Mouse (Mus musculus) neural tube, embryonic 14.5 days (tissue): Measurements from ENCODE around the gene Aldoart2. TPM values are rescaled to one million over a fixed set of nuclear protein-coding genes. Genes with fewer than 3 reads are reported as not detected.
"Not testable (repeated sequence)": the region's sequence is repeated elsewhere in the genome, so short reads cannot be mapped to it uniquely, and the experiment has no call there.

ENCODE experiments used
- ATAC-seq: fragments of 200-750 bp; cut with Nextera tagmentation; 2 replicates; pipeline ENCODE4 v1.8.0; 2017; ENCODE audit warnings: low read depth, mild to moderate bottlenecking, moderate TSS enrichment, moderate library complexity
- H3K27ac ChIP-seq: fragments of 300-500 bp; sonication (generic); 2 replicates; pipeline ENCODE4 v1.5.1; 2014; ENCODE audit warnings: low read depth, mild to moderate bottlenecking, control low read depth, low read length, moderate library complexity, mixed read lengths
- H3K27me3 ChIP-seq: fragments of 300-500 bp; sonication (generic); 2 replicates; pipeline ENCODE4 v1.6.1; 2014; ENCODE audit warnings: low read length; ENCODE audit not compliant: control insufficient read depth, insufficient read depth
- H3K36me3 ChIP-seq: fragments of 300-500 bp; sonication (generic); 2 replicates; pipeline ENCODE4 v1.6.1; 2014; ENCODE audit warnings: low read length, mixed read lengths; ENCODE audit not compliant: control insufficient read depth, insufficient read depth
- H3K4me1 ChIP-seq: fragments of 300-500 bp; sonication (generic); 2 replicates; pipeline ENCODE4 v1.6.1; 2014; ENCODE audit warnings: low read length; ENCODE audit not compliant: control insufficient read depth, insufficient read depth
- H3K4me2 ChIP-seq: fragments of 300-500 bp; sonication (generic); 2 replicates; pipeline ENCODE4 v1.6.1; 2014; ENCODE audit warnings: mild to moderate bottlenecking, low read depth, low read length, control low read depth
- H3K4me3 ChIP-seq: fragments of 300-500 bp; sonication (generic); 2 replicates; pipeline ENCODE4 v1.5.1; 2014; ENCODE audit warnings: low read depth, low read length, control low read depth, mixed read lengths
- H3K9ac ChIP-seq: fragments of 300-500 bp; sonication (generic); replicated peaks from 2 replicates; pipeline ENCODE4 v1.6.1; 2014; ENCODE audit warnings: low read depth, mild to moderate bottlenecking, control low read depth, low read length, mixed read lengths
- H3K9me3 ChIP-seq: fragments of 300-500 bp; sonication (generic); 2 replicates; pipeline ENCODE4 v1.6.1; 2016; ENCODE audit warnings: low read length; ENCODE audit not compliant: control insufficient read depth
- WGBS: fragments of 180-500 bp; shearing (Covaris S2); extraction: QIAGEN DNeasy Blood & Tissue Kit; methylation state at CpG from one replicate; pipeline ENCODE4 v1.1.7; 2014; 5-methylcytosine and 5-hydroxymethylcytosine counted together
- polyA plus RNA-seq: library from polyadenylated mRNA; unstranded; fragments of >200 nt; fragmentation: Nextera tagmentation; extraction: Ambion mirVana; gene quantifications from 2 replicates; pipeline ENCODE4 v1.2.1, GENCODE M21; 2014

Aldoart2 gene
- polyA plus RNA-seq = 0.16 TPM in 1 of 2 replicates, not detected in the other

- Histone ChIP-seq H3K36me3 (no peaks in the 10 kb centered on the region), H3K4me2 (no peak within 1 kb of the TSS), H3K27me3 (no peaks in the 10 kb centered on the region), H3K4me3 (no peak within 1 kb of the TSS), H3K9ac (no peak within 1 kb of the TSS), H3K9me3 (no peaks in the 10 kb centered on the region), H3K27ac (no peak within 1 kb of the TSS), H3K4me1 (no peaks in the 10 kb centered on the region)
- 96% methylated on average over 19 of the region's 19 CpGs for WGBS
- ATAC-seq = no peak
These were observed at the start of gene Aldoart2 for GRCm38 (mm10) chr12:55565206-55565605. Gene Aldoart2 (plus strand): TSS chr12:55565239.

GRCm38 (mm10) chr12:55518061-55518738 is 46.8 kb upstream of the Aldoart2 start:
- H3K4me3 ChIP-seq = no peak overlapping the region
- no peaks in the 10 kb centered on the region for H3K9me3 ChIP-seq
- H3K36me3 ChIP-seq = no peaks in the 10 kb centered on the region
- H3K4me2 ChIP-seq = peak overlapping the region; percentile 26
- H3K9ac ChIP-seq = no peak overlapping the region
- H3K27ac ChIP-seq = no peak overlapping the region
- no peaks in the 10 kb centered on the region for H3K27me3 ChIP-seq
- peak; percentile 59 for ATAC-seq
- no peaks in the 10 kb centered on the region for H3K4me1 ChIP-seq
- 28% methylated on average over 15 of the region's 15 CpGs for WGBS

DNA sequence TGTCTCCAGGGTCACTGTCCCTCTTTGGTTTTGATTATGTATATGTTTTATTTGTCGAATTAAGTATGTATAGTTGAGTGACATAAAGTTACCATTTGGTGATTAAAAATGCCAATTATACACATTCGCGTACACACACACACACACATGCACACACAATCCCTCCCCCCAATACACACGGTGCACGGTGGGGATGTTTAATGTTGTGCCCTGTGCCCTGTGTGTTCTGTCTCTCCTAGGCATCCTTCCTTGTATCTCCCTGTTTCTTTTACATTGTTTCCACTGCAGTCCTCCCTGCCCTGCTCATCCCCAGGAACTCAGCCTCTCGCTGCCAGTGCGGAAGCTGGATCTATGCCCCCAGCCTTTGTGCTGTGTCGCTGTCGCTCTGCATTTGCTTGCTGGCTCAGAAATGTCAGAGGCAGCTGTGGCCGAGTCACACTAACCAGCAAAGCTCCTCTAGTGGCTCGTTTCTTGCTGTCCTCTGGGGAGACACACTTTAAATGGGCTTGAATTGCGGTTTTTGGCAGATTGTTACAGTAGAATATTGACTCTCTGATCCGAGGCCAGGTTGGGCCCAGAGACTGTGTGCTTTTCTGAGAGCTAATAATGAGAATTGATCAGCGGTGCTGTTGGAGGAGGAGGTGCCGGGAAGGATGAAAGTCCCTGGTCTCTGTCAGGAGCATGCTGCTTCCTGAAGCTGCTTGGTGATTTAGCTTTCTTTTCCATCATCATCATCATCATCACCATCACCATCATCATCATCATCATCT is 37.9 kb upstream of the Aldoart2 start:
- Histone ChIP-seq H3K36me3 (no peaks in the 10 kb centered on the region), H3K9ac (no peak overlapping the region), H3K27me3 (no peaks in the 10 kb centered on the region), H3K9me3 (no peaks in the 10 kb centered on the region), H3K4me1 (no peaks in the 10 kb centered on the region), H3K4me3 (no peak overlapping the region), H3K27ac (no peak overlapping the region), H3K4me2 (no peak overlapping the region)
- 50% methylated on average over 15 of the region's 15 CpGs for WGBS
- peak; percentile 76; the same call in 1 of the 2 replicates for ATAC-seq

GRCm38 (mm10) chr12:55536537-55537135 is 28.4 kb upstream of the Aldoart2 start:
- peak; percentile 80 for ATAC-seq
- 3% methylated on average over 14 of the region's 14 CpGs for WGBS
- Histone ChIP-seq H3K27me3 (no peaks in the 10 kb centered on the region), H3K4me1 (0 out of 2 replicates have a peak, but pooled peaks cover 9% of the 10 kb centered on the region), H3K36me3 (no peaks in the 10 kb centered on the region), H3K27ac (no peak overlapping the region), H3K4me3 (no peak overlapping the region), H3K9ac (no peak overlapping the region), H3K4me2 (peak overlapping the region; percentile 6; the same call in 1 of the 2 replicates), H3K9me3 (no peaks in the 10 kb centered on the region)

DNA sequence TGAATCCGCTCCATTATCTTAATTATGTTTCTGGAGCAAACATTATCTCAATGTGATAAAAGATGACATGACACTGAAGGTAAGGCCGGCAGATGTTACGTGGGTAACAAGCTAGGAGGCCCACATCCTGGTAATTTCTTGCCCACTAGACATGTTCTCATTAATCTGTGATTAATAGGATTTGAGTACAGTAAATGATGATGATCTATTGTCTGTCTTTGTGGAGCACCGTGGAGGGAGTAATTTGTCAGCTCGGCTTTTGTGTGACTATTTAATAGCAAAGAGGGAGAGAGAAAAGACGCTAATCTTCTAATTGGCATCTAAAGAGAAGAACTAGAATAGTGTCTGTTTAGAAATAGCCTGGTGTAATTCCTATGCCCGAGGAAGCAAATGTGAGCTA is 27.3 kb upstream of the Aldoart2 start:
- H3K9ac ChIP-seq = no peak overlapping the region
- H3K4me2 ChIP-seq = no peak overlapping the region
- peak; percentile 39; the same call in 1 of the 2 replicates for ATAC-seq
- H3K27ac ChIP-seq = no peak overlapping the region
- H3K27me3 ChIP-seq = no peaks in the 10 kb centered on the region
- no peaks in the 10 kb centered on the region for H3K36me3 ChIP-seq
- 0 out of 2 replicates have a peak, but pooled peaks cover 9% of the 10 kb centered on the region for H3K4me1 ChIP-seq
- no peaks in the 10 kb centered on the region for H3K9me3 ChIP-seq
- no peak overlapping the region for H3K4me3 ChIP-seq
- 23% methylated on average over 7 of the region's 7 CpGs for WGBS

DNA sequence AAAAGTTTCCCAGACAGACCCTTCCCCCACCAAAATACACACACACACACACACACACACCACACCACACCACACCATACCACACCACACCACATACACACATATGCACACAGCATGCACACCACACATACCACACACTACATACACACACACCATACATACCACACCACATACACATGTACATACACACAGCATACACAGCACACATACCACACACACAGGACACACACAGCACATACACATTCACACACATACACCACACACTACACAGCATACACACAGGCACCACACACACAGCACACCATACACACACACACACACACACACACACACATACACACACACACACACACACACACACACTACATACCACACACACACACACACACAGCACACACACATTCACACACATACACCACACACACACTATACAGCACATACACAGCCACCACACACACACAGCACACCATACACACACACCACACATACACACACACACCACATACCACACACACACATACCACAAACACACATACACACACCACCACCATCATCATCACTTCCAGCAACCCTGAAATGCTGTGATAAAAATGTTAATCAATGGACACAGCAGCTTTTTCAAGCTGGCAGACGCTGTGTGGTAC is 26.6 kb upstream of the Aldoart2 start:
- no peaks in the 10 kb centered on the region for H3K36me3 ChIP-seq
- no peak overlapping the region for H3K9ac ChIP-seq
- no peaks in the 10 kb centered on the region for H3K9me3 ChIP-seq
- H3K4me2 ChIP-seq = no peak overlapping the region
- H3K27ac ChIP-seq = no peak overlapping the region
- 67% methylated on average over 1 of the region's 1 CpGs for WGBS
- ATAC-seq = peak; percentile 81
- no peaks in the 10 kb centered on the region for H3K27me3 ChIP-seq
- 0 out of 2 replicates have a peak, but pooled peaks cover 9% of the 10 kb centered on the region for H3K4me1 ChIP-seq
- H3K4me3 ChIP-seq = no peak overlapping the region

DNA sequence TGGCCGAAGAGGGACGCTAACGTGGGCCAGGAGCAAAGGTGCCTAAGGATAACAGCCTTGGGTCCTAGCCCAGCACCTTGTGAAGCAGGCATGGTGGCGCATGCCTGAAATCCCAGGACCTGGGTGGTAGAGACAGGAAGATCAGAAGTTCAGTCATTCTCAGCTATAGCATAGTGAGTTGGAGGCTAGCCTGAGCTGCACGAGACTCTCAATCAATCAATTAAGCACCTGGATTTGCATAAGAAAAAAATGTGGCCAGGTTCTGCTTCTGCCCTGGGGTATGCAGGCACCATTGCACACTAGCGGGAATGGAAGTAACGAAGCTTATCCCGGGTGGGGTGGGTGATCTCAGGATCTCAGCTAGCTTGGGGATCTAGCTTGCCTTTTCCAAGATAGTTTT is 25.9 kb upstream of the Aldoart2 start:
- Histone ChIP-seq H3K4me1 (0 out of 2 replicates have a peak, but pooled peaks cover 9% of the 10 kb centered on the region), H3K4me2 (no peak overlapping the region), H3K9me3 (no peaks in the 10 kb centered on the region), H3K27ac (no peak overlapping the region), H3K4me3 (no peak overlapping the region), H3K27me3 (no peaks in the 10 kb centered on the region), H3K36me3 (no peaks in the 10 kb centered on the region), H3K9ac (no peak overlapping the region)
- ATAC-seq = no peak
- WGBS = 45% methylated on average over 8 of the region's 8 CpGs

DNA sequence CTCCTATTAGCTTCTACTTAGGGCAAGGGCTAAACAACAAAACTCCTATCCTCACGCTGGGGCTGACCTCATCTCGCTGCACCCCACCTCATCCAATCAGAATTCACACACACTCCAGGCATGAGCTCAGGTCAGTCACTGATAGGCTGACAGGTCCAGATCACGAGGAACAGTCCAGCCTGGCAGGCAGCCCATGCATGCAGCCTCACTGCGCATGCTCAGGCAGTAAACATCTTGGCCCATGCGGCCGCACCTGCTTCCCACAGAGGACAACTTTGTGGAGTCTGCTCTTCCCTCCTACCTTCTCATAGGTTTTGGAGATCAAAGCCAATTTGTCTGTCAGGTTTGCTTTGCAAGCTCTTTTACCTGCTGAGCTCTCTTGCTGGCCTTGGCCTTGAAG is 10.1 kb upstream of the Aldoart2 start:
- not testable (repeated sequence) for ATAC-seq, H3K27ac ChIP-seq, H3K9me3 ChIP-seq, H3K27me3 ChIP-seq, H3K9ac ChIP-seq, H3K4me2 ChIP-seq, H3K4me1 ChIP-seq, H3K4me3 ChIP-seq, H3K36me3 ChIP-seq
- WGBS = 78% methylated on average over 6 of the region's 6 CpGs
